Mouse (Mus musculus): ENCODE measurements around the gene Lmln.
"Not testable (repeated sequence)": the region's sequence is repeated elsewhere in the genome, so short reads cannot be mapped to it uniquely, and the experiment has no call there.

Gene Lmln

DNA sequence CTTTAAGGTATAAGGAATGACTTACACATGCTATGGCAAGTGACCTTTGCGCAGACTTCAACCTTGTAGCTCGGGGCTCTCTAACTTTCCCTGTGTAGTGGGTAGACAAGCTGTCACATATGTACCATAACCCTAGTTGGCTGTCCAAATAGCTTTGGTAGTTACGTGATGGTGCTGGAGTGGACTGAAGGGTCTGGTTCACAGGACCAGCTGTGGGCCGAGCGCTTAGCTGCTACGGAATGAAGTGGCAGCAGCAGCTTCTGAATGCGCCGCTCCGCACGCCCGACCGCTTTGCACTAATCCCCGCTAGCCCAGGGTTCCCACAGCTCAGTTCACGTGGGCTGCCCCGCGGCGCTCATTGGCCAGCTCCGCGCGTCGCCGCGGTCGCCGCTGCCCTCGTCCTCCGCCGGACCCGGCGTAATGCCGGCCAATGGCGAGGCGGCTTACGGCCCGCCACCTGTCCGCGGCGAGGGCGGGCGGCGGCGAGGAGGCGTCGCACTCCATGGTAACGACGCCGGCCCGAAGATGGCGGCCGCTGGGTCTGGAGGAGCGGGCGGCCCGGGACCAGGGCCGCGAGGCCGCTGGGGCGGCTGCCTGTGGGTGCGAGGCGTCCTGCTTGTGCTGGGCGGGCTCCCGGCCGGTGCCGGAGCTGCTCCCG, at the start of gene Lmln:
Lmln (plus strand) TSS at position 498 of the 658 bp plus-strand sequence.
- DNase-seq (ENCODE audit: low spot score): peak; percentile 91

DNA sequence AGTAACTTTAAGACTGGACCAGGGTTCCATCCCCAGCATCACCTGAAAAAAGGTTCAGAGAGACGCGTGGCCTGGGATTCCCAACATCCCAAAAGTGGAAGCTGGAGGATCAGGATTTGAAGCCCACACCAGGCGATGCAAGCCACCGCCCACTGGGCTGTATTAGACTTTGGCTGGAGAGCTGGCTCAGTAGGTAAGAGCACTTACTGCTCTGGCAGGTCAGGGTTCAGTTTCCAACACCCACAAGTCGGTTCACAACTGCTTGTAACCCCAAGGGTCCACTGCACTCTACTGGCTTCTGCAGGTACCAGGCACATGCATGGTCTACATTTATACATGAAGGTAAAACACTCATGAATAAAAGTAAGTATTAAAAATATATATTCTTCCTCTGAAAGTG, 48.5 kb upstream of the Lmln start:
- no peak for DNase-seq (ENCODE audit: low spot score)

DNA sequence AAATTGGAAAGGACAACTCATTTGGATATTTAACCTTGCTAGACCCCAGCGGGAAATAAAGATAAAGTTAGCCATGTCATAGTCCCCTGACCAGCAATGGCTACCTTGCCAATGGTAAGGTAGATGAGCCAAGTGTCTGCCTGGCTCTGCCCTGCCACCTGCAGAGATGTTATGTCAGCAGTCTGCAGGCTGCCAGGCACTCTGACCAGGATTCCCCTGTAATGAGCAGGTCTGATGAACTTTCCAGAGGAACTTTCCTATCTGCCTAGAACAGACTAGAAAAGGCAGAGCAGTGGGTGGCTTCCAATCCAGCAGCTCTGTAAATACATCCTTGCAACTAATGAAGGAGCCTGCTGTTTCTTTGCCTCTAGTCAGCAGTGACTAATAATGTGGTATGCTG, 47.4 kb upstream of the Lmln start:
- DNase-seq (ENCODE audit: low spot score): no peak

GRCm38 (mm10) chr16:33015396-33015907, 46.9 kb upstream of the Lmln start:
- no peak for DNase-seq (ENCODE audit: low spot score)

- no peak for DNase-seq (ENCODE audit: low spot score)
These were observed 46.3 kb upstream of the Lmln start for GRCm38 (mm10) chr16:33015986-33016385.

DNA sequence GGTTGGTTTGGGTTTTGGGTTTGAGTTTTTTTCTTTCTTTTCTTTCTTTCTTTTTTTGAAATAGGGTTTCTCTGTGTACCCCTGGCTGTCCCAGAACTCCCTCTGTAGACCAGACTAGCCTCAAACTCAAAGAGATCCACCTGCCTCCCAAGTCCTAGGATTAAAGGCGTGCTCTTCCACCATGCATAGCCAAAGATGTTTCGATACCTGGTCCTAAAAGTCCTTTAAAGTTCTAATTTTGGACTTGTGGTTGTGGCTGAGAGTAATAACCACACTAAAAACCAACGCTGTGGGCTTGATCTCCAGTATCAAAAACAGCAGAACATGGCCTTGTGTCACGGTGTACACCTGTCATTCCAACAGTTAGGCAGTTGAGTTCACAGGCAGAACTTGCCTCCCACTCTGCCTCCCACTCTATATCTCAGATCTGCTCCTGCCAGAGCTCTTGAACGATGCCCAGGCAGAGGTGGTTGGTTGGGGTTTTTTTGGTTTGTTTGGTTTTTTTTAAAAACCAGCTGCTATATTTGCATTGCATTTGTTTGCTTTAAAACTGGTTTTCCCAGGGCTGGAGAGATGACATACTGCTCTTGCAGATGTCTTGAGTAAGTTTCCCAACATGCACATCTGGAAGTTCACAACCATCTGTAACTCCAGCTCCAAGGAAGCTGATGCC, 44.5 kb upstream of the Lmln start:
- DNase-seq (ENCODE audit: low spot score): no peak

DNA sequence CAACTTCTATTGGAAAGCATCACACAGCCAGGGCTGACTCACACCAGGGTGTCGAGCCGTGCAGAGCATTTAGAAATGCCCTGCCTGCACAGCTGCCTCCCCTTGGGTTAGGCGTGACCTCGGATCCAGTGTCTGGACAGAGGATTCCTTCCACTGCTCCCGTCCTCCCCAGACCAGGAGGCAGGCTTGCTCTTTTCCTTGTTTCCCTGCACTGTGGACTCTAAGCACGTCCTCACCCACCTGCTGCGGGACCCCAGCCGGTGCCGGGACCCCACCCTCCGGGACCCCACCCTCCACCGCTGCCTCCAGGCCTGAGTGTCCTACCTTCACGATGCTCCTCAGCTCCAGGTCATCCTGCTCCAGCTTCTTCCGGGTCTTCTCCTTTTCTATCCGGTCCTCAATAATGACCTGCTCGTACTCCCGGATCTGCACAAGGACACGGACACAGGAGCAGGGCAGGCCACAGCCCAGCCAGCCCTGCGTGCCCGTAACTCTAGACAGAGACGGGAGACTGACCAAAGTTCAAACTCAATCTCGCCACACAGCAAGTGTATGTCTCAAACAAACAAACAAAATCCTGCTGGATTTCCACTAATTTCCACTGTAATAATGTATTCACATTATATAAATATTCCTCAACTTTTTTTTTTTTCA, 43.1 kb upstream of the Lmln start:
- DNase-seq (ENCODE audit: low spot score): no peak

DNA sequence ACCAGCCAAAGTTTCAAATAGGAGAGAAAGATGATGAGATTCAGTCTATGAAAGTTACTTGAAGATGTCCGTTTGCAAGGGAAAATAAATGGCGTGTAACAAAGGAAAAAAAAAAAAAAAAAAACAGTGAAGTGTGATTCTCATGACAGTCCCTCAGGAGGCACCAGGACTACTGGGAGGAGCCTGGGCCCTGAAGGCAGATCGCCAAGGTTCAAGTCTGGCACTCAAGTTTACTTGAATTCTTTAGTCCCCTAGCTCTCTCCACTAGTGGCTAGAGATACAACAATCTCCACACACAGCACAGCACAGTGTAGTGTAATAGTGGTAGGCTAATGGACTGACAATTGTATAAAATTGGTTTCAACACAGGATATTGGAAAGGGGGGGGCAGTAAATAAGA, 40.9 kb upstream of the Lmln start:
- no peak for DNase-seq (ENCODE audit: low spot score)

DNA sequence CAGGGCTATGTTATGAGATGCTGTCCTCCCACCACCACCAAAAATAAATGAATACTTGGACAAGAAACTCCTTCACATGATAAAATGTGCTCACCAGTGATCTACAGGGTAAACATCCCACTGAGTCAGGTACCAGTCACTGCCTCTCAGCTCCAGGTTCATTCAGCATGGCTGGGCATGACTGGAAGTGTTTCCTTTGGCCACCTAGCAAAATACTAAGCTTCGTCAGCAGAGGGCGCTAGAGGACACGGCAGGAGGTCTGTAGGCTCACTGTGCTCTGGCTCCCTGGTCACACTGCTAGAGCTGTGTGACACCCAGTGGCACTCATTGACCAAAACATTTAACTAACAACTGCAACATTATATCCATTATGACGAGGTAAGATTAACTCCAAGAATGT, 38.6 kb upstream of the Lmln start:
- DNase-seq (ENCODE audit: low spot score): peak; percentile 82

- DNase-seq (ENCODE audit: low spot score): peak; percentile 78
These were observed 37.7 kb upstream of the Lmln start for GRCm38 (mm10) chr16:33024456-33025104.

- no peak for DNase-seq (ENCODE audit: low spot score)
These were observed 36.0 kb upstream of the Lmln start for GRCm38 (mm10) chr16:33026357-33026756.

DNA sequence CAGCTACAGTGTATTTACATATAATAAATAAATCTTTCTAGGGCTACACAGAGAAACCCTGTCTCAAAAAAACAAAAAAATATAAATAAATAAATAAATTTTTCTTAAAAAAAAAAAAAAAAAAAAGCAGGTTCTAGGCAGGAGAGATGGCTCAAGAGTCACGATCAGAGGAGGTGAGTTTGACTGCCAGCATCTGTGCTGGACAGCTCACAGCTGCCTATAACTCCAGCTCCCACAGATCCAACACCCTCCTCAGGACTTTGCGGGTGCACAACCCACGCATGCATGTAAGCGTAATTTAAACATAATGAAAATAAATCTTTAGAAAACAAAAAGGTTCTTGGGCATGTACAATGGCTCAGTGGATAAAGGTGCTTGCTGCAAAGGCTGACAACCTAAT, 26.3 kb upstream of the Lmln start:
- DNase-seq (ENCODE audit: low spot score): no peak

DNA sequence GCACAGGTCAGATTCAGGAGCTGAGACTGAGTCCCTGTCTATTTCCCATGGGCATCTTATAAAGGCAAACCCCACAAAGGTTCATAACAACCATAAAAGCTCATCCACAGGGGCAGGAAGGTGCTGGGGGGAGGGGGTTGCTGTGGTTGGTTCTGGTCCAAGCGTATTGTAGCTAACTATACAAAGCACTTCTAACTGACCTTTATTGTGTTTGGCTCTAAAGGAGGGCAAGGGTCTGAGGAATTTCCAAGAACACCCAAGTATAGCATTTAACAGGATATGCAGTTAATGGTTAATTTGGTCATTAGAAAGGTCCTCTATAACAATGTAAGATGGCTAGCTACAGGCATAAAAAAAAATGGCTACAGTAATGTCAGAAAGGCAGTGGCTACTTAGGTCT, 19.6 kb upstream of the Lmln start:
- no peak for DNase-seq (ENCODE audit: low spot score)

- DNase-seq (ENCODE audit: low spot score): no peak
These were observed 19.1 kb upstream of the Lmln start for GRCm38 (mm10) chr16:33043268-33043667.

GRCm38 (mm10) chr16:33048004-33048403, 14.3 kb upstream of the Lmln start:
- DNase-seq (ENCODE audit: low spot score): no peak

DNA sequence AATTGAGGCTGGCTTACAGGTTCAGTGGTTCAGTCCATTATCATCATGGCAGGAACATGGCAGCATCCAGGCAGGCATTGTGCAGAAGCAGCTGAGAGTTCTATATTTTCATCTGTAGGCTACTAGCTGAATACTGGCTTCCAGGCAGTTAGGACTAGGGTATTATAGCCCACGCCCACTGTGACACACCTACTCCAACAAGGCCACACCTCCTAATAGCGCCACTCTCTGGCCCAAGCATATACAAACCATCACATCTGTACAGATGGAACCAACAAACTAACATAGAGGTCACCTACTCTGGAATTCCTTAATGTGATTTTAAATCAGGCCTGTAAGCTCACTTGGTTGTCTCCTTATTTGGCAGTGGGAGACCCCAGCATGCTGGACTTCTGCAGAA, 13.6 kb upstream of the Lmln start:
- DNase-seq (ENCODE audit: low spot score): no peak

- no peak for DNase-seq (ENCODE audit: low spot score)
These were observed 12.5 kb upstream of the Lmln start for GRCm38 (mm10) chr16:33049809-33050208.

GRCm38 (mm10) chr16:33053141-33053540, 9.2 kb upstream of the Lmln start:
- no peak for DNase-seq (ENCODE audit: low spot score)

DNA sequence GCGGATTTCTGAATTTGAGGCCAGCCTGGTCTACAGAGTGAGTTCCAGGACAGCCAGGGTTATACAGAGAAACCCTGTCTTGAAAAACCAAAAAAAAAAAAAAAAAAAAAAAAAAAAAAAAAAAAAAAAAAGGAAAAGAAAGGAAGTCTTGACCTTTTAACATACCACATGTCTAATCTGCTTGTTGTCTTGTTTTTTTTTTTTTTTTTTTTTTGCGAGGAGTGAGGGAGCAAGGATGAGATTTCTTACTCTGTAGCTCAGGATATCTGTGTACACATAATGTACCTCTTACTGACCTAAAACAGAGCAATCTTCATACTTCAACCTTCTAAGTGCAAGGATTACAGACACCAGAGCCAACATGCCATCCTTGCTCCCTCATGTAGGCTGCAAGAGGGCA, 7.4 kb upstream of the Lmln start:
- DNase-seq (ENCODE audit: low spot score): not testable (repeated sequence)

DNA sequence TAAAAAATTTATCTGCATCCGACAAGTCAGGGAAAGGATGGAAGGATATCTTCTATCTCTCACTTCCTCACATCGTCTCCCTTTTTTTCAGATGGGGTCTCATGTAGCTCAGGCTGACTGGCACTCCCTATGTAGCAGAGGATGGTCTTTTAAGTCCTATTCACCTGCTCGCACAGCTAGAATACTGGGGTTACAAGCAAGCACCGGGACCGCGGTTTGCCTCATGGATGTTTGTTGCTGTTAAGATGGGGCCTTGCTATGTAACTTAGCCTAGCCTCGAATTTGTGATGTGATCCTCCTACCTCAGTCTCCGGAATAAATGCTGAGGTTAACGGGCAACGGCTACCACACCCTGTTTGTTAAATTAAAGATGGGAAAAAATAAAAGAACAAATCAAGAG, 6.7 kb upstream of the Lmln start:
- DNase-seq (ENCODE audit: low spot score): no peak

DNA sequence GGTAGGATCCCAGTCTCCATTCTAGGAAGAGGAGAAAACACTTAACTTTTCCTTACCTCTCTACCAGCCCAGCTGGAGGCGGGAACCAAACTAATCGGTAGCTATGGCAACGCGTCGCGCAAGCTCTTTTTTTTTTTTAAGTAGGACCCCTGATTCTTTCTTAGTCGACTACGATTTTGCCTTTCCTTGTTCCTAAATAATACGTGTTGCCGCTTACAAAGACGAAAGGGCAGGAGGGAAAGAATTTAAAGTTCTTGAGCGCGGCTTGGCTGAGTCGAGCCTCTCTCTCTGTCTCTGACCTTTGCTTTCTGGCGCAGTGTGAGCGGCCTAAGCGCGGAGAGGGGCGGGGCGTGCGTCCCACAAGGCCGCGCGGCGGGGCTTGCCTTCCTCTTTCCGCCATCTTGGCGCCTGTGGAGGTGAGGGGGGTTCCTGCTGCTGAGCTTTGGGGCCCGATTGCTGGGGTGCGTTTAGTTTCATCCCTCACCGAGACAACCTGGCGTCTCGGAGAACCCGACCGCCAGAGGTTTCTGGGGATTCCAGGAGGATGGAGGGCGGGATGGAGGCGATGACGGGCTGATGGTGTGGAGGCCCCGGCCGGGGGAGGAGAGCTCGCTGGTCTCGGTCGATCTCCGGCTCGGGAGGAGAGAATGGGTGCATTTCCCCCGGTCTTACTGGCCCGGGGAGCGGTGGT, 6.1 kb upstream of the Lmln start, which contains the start of the genes Iqcg and Rpl35a:
Iqcg (minus strand) TSS at position 124 of the 691 bp plus-strand sequence.
Rpl35a (plus strand) TSS at position 359 of the 691 bp plus-strand sequence.
- peak; percentile 86 for DNase-seq (ENCODE audit: low spot score)

GRCm38 (mm10) chr16:33056786-33057185, 5.5 kb upstream of the Lmln start:
- DNase-seq (ENCODE audit: low spot score): peak; percentile 36

Data from MN1 (cell line).